Mouse (Mus musculus) liver, postnatal 0 days (tissue): ENCODE measurements around the gene Trim31. TPM values are rescaled to one million over a fixed set of nuclear protein-coding genes. Genes with fewer than 3 reads are reported as not detected.

Experiments used
- ATAC-seq: fragments of 200-750 bp; cut with Nextera tagmentation; 2 replicates; pipeline ENCODE4 v1.8.0; 2017; ENCODE audit warnings: mild to moderate bottlenecking, moderate library complexity
- DNase-seq: peaks from one replicate; pipeline ENCODE4 v3.0.0-alpha.2; 2016
- H3K27ac ChIP-seq: fragments of 300-500 bp; sonication (generic); 2 replicates; pipeline ENCODE4 v1.5.1; 2014; ENCODE audit warnings: antibody characterized with exemption, moderate library complexity, mild to moderate bottlenecking, low read depth
- H3K27me3 ChIP-seq: fragments of 300-500 bp; sonication (generic); 2 replicates; pipeline ENCODE4 v1.6.1; 2014; ENCODE audit warnings: low read length, control low read depth, mixed read lengths; ENCODE audit not compliant: insufficient read depth
- H3K36me3 ChIP-seq: fragments of 300-500 bp; sonication (generic); replicated peaks from 2 replicates; pipeline ENCODE4 v1.6.1; 2014; ENCODE audit warnings: mild to moderate bottlenecking, control low read depth, low read length, moderate library complexity, mixed read lengths; ENCODE audit not compliant: insufficient read depth
- H3K4me1 ChIP-seq: fragments of 300-500 bp; sonication (generic); 2 replicates; pipeline ENCODE4 v1.6.1; 2014; ENCODE audit warnings: antibody characterized with exemption, mild to moderate bottlenecking, control low read depth; ENCODE audit not compliant: insufficient read depth
- H3K4me2 ChIP-seq: fragments of 300-500 bp; sonication (generic); 2 replicates; pipeline ENCODE4 v1.6.1; 2014; ENCODE audit warnings: low read depth, mild to moderate bottlenecking, low read length, moderate library complexity, mixed read lengths
- H3K4me3 ChIP-seq: fragments of 300-500 bp; sonication (generic); 2 replicates; pipeline ENCODE4 v1.5.1; 2014; ENCODE audit warnings: low read depth, low read length
- H3K9ac ChIP-seq: fragments of 300-500 bp; sonication (generic); replicated peaks from 2 replicates; pipeline ENCODE4 v1.6.1; 2014; ENCODE audit warnings: mild to moderate bottlenecking, moderate library complexity
- H3K9me3 ChIP-seq: fragments of 300-500 bp; sonication (generic); 2 replicates; pipeline ENCODE4 v1.6.1; 2016; ENCODE audit warnings: mild to moderate bottlenecking, control low read depth, low read length, mixed read lengths
- CTCF ChIP-seq: sonication (generic); IDR thresholded peaks from 2 replicates; pipeline ENCODE4 v1.5.1; 2016; ENCODE audit warnings: antibody characterized with exemption, low read depth
- EP300 ChIP-seq: IDR thresholded peaks from 2 replicates; pipeline ENCODE4 v1.6.1; 2016; ENCODE audit warnings: antibody characterized with exemption, low read depth, mild to moderate bottlenecking
- WGBS: fragments of 180-500 bp; shearing (Covaris S2); extraction: QIAGEN DNeasy Blood & Tissue Kit; methylation state at CpG from one replicate; pipeline ENCODE4 v1.1.7; 2014; ENCODE audit not compliant: insufficient replicate concordance; 5-methylcytosine and 5-hydroxymethylcytosine counted together
- polyA plus RNA-seq: library from polyadenylated mRNA; unstranded; fragments of >200 nt; fragmentation: Nextera tagmentation; extraction: Ambion mirVana; gene quantifications from 2 replicates; pipeline ENCODE4 v1.2.1, GENCODE M21; 2015

Gene Trim31
- polyA plus RNA-seq, 1 experiment from 2014 or later = not detected

- Histone ChIP-seq H3K27ac (no peak overlapping the region), H3K9ac (no peak overlapping the region), H3K4me2 (no peak overlapping the region), H3K4me3 (no peak overlapping the region), H3K9me3 (no peaks in the 10 kb centered on the region), H3K36me3 (no peaks in the 10 kb centered on the region), H3K4me1 (no peaks in the 10 kb centered on the region), H3K27me3 (no peaks in the 10 kb centered on the region)
- TF ChIP-seq EP300 (no peak), CTCF (no peak)
- DNase-seq (no peak), ATAC-seq (no peak)
- 43% methylated on average over 2 of the region's 2 CpGs for WGBS
Measured at GRCm38 (mm10) chr17:36931806-36932205, 33.9 kb downstream of the Trim31 start.

GRCm38 (mm10) chr17:36938056-36938455, 40.1 kb downstream of the Trim31 start:
- peak; percentile 63 for DNase-seq
- no peak for TF ChIP-seq CTCF
- no peak for TF ChIP-seq EP300

GRCm38 (mm10) chr17:36942391-36942790, 44.5 kb downstream of the Trim31 start:
- DNase-seq (no peak), ATAC-seq (peak; percentile 36; the same call in 1 of the 2 replicates)
- TF ChIP-seq CTCF (no peak), EP300 (no peak)
- peak overlapping the region; percentile 69; the same call in 1 of the 2 replicates for H3K4me2 ChIP-seq
- H3K9me3 ChIP-seq = no peaks in the 10 kb centered on the region
- H3K27me3 ChIP-seq = peaks cover 69% of the 10 kb centered on the region
- peak overlapping the region; percentile 42; the same call in 1 of the 2 replicates for H3K4me3 ChIP-seq
- H3K27ac ChIP-seq = no peak overlapping the region
- no peaks in the 10 kb centered on the region for H3K36me3 ChIP-seq
- H3K9ac ChIP-seq = no peak overlapping the region
- H3K4me1 ChIP-seq = 0 out of 2 replicates have a peak, but pooled peaks cover 5% of the 10 kb centered on the region
- 53% methylated on average over 10 of the region's 10 CpGs for WGBS

More at GRCm38 (mm10) chr17:36938056-36938455, 40.1 kb downstream of the Trim31 start:
- no peak overlapping the region for H3K4me3 ChIP-seq
- ATAC-seq = peak; percentile 65
- H3K36me3 ChIP-seq = no peaks in the 10 kb centered on the region
- no peaks in the 10 kb centered on the region for H3K4me1 ChIP-seq
- no peak overlapping the region for H3K4me2 ChIP-seq
- H3K9me3 ChIP-seq = no peaks in the 10 kb centered on the region
- H3K9ac ChIP-seq = no peak overlapping the region
- WGBS = 49% methylated on average over 2 of the region's 2 CpGs
- H3K27ac ChIP-seq = no peak overlapping the region
- peaks cover 27% of the 10 kb centered on the region for H3K27me3 ChIP-seq

- ATAC-seq = peak; percentile 64; the same call in 1 of the 2 replicates
- Histone ChIP-seq H3K4me2 (peak within 1 kb of the TSS; percentile 69), H3K9ac (no peak within 1 kb of the TSS; the same call in 1 of the 2 replicates), H3K4me1 (0 out of 2 replicates have a peak, but pooled peaks cover 8% of the 10 kb centered on the region), H3K36me3 (no peaks in the 10 kb centered on the region), H3K27ac (no peak within 1 kb of the TSS), H3K9me3 (no peaks in the 10 kb centered on the region), H3K27me3 (peaks cover 69% of the 10 kb centered on the region), H3K4me3 (peak within 1 kb of the TSS; percentile 42)
- 3% methylated on average over 53 of the region's 59 CpGs for WGBS
- DNase-seq = peak; percentile 20
- TF ChIP-seq CTCF (no peak), EP300 (no peak)
Measured at GRCm38 (mm10) chr17:36942791-36943471, 45.0 kb downstream of the Trim31 start, which contains the start of gene Rnf39. Rnf39 (plus strand) TSS chr17:36942918.

- H3K4me1 ChIP-seq = 0 out of 2 replicates have a peak, but pooled peaks cover 8% of the 10 kb centered on the region
- 24% methylated on average over 5 of the region's 5 CpGs for WGBS
- no peak overlapping the region for H3K27ac ChIP-seq
- no peak for ATAC-seq
- peaks cover under 1% of the 10 kb centered on the region; the same call in 1 of the 2 replicates for H3K36me3 ChIP-seq
- H3K9ac ChIP-seq = no peak overlapping the region
- TF ChIP-seq CTCF (no peak), EP300 (no peak)
- H3K4me2 ChIP-seq = 0 out of 2 replicates have a peak overlapping the region, but pooled peaks have one; percentile 69
- no peak for DNase-seq
- H3K27me3 ChIP-seq = peaks cover 67% of the 10 kb centered on the region
- no peak overlapping the region for H3K4me3 ChIP-seq
- no peaks in the 10 kb centered on the region for H3K9me3 ChIP-seq
Measured at GRCm38 (mm10) chr17:36943691-36944090, 45.8 kb downstream of the Trim31 start.

- H3K4me2 ChIP-seq = no peak overlapping the region
- H3K36me3 ChIP-seq = peaks cover 6% of the 10 kb centered on the region; the same call in 1 of the 2 replicates
- no peak overlapping the region for H3K4me3 ChIP-seq
- H3K27me3 ChIP-seq = peaks cover 66% of the 10 kb centered on the region
- DNase-seq (no peak), ATAC-seq (no peak)
- no peaks in the 10 kb centered on the region for H3K9me3 ChIP-seq
- H3K27ac ChIP-seq = no peak overlapping the region
- no peak overlapping the region for H3K9ac ChIP-seq
- TF ChIP-seq CTCF = 0 out of 2 replicates have a peak, but pooled peaks have one; percentile 7
- no peak for TF ChIP-seq EP300
- 21% methylated on average over 9 of the region's 9 CpGs for WGBS
- 0 out of 2 replicates have a peak, but pooled peaks cover 8% of the 10 kb centered on the region for H3K4me1 ChIP-seq
Measured at GRCm38 (mm10) chr17:36944121-36944775, 46.3 kb downstream of the Trim31 start.
